Mouse (Mus musculus): ENCODE measurements around the gene Mta3. TPM values are rescaled to one million over a fixed set of nuclear protein-coding genes. Genes with fewer than 3 reads are reported as not detected.

Mta3 gene
- polyA plus RNA-seq, 2 experiments = 43.1 to 47.8 TPM

DNA sequence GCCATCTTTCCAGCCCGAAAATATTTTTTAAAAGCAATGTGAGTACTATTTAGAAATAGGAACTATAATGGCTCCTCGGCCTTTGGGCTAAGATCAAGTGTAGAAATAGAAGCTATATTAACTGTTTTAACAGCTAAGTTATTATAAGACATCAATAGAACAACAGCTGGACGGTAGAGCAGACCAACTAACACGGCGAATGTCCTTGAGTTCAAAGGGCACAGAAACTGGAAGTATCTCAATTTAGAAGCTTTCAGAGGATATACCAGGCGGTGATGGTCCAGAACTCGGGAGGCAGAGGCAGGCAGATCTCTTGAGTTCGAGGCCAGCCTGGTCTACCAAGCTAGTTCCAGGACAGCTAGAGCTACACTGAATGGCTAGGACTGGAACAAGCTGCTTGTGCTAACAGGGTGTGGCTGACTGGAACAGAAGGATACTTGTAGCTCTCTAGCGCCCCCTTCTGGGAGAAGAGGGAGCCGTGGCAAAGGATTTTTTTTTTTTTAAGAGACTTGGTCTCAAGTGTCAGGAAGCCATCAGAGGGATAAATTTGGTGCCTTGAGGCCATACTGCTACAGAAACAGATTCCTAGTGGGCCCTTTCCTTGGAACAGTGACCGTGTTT, 101.9 kb downstream of the Mta3 start:
- no peak overlapping the region for H3K27ac ChIP-seq (replicated peaks; ENCODE audit: low read depth, low read length)
- 70% methylated on average over 11 of the region's 11 CpGs for WGBS
- H3K9me3 ChIP-seq (ENCODE audit: control insufficient read depth, low read length) = no peaks in the 10 kb centered on the region
- ATAC-seq (ENCODE audit: low FRiP score, low read depth) (no peak), DNase-seq (ENCODE audit: low spot score) (peak; percentile 62)
- H3K4me1 ChIP-seq (ENCODE audit: control insufficient read depth, insufficient read depth, low read length) = no peaks in the 10 kb centered on the region
- no peak overlapping the region for H3K4me3 ChIP-seq (replicated peaks; ENCODE audit: low read length)
- H3K9ac ChIP-seq (ENCODE audit: low read depth, low read length, severe bottlenecking) = no peak overlapping the region
- H3K27me3 ChIP-seq (ENCODE audit: control insufficient read depth, insufficient read depth, low read length) = no peaks in the 10 kb centered on the region
- TF ChIP-seq POLR2A (IDR thresholded peaks at IDR 0.05; ENCODE audit: borderline replicate concordance, extremely low read depth, insufficient read depth, insufficient read length) = no peak
- H3K36me3 ChIP-seq (ENCODE audit: control insufficient read depth, insufficient read depth, low read length) = peaks cover 55% of the 10 kb centered on the region
- H3K4me2 ChIP-seq (replicated peaks; ENCODE audit: low read depth, low read length, severe bottlenecking) = no peak overlapping the region

DNA sequence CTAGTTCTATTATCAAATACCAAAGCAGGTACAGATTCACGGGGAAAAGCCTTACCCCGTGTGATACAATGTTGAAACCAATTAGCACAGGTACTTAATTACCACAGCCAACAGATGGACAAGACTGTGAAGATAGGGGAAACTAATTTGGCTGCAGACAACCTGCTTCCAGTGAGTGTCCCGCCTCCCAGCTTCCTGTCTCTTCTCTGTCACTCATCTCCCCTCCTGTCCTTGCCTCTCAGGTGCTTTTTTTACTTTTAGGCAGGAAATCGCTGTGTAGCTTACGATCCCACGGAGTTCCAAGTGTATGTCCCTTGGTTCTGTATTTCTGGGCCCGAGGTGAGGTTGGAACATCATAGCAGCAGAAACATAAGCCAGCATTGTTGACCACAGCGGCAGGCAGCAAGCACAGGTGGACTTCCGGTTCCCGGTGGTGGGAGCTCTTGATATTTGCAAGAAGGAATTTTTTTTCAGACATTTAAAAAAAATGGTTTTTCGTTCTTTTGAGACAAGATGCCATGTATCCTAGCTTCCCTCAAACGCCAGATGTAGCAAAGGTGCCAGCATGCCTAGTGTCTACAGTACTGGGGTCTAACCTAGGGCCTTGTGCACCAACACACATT, 102.6 kb downstream of the Mta3 start:
- DNase-seq (ENCODE audit: low spot score) (no peak), ATAC-seq (ENCODE audit: low FRiP score, low read depth) (no peak)
- WGBS = 83% methylated on average over 12 of the region's 12 CpGs
- H3K9ac ChIP-seq (ENCODE audit: low read depth, low read length, severe bottlenecking) = no peak overlapping the region
- H3K36me3 ChIP-seq (ENCODE audit: control insufficient read depth, insufficient read depth, low read length) = peaks cover 52% of the 10 kb centered on the region
- no peak for TF ChIP-seq POLR2A (IDR thresholded peaks at IDR 0.05; ENCODE audit: borderline replicate concordance, extremely low read depth, insufficient read depth, insufficient read length)
- H3K4me1 ChIP-seq (ENCODE audit: control insufficient read depth, insufficient read depth, low read length) = no peaks in the 10 kb centered on the region
- no peak overlapping the region for H3K4me2 ChIP-seq (replicated peaks; ENCODE audit: low read depth, low read length, severe bottlenecking)
- H3K4me3 ChIP-seq (replicated peaks; ENCODE audit: low read length) = no peak overlapping the region
- H3K27ac ChIP-seq (replicated peaks; ENCODE audit: low read depth, low read length) = no peak overlapping the region
- no peaks in the 10 kb centered on the region for H3K9me3 ChIP-seq (ENCODE audit: control insufficient read depth, low read length)
- H3K27me3 ChIP-seq (ENCODE audit: control insufficient read depth, insufficient read depth, low read length) = no peaks in the 10 kb centered on the region

DNA sequence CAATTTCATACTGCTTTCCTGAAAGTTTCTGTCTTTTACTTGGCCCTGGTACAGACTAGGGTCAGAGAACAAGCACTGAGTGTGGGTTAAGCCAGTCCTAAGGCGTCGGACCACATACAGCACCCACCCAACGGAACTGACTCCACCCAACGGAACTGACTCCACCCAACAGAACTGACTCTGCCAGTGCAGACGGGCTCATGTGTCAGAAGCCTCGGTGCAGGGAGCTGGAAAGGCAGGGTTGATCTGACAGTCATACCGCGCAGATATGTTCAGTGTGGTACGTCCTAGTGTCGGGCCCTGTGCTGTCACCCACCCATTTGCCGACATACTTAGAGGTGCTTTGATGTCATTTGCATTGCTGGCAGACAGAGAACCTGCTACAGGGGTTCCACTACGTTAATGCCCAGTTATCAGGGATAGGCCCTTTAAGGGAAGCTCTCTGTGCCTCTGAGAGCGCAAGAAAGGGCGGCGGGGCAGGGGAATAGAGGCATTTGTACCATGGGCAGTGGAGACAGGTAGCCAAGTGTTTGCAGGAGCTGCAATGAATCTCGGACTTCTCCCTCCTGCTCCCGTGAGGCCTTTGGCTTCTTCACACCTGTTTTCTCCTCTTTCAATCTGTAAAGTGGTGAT, 103.3 kb downstream of the Mta3 start:
- DNase-seq (ENCODE audit: low spot score) = no peak
- no peaks in the 10 kb centered on the region for H3K4me1 ChIP-seq (ENCODE audit: control insufficient read depth, insufficient read depth, low read length)
- H3K27ac ChIP-seq (replicated peaks; ENCODE audit: low read depth, low read length) = no peak overlapping the region
- no peak overlapping the region for H3K9ac ChIP-seq (ENCODE audit: low read depth, low read length, severe bottlenecking)
- TF ChIP-seq POLR2A (IDR thresholded peaks at IDR 0.05; ENCODE audit: borderline replicate concordance, extremely low read depth, insufficient read depth, insufficient read length) = no peak
- 88% methylated on average over 17 of the region's 17 CpGs for WGBS
- no peaks in the 10 kb centered on the region for H3K27me3 ChIP-seq (ENCODE audit: control insufficient read depth, insufficient read depth, low read length)
- peaks cover 50% of the 10 kb centered on the region for H3K36me3 ChIP-seq (ENCODE audit: control insufficient read depth, insufficient read depth, low read length)
- H3K4me3 ChIP-seq (replicated peaks; ENCODE audit: low read length) = no peak overlapping the region
- H3K9me3 ChIP-seq (ENCODE audit: control insufficient read depth, low read length) = no peaks in the 10 kb centered on the region
- H3K4me2 ChIP-seq (replicated peaks; ENCODE audit: low read depth, low read length, severe bottlenecking) = no peak overlapping the region
- no peak for ATAC-seq (ENCODE audit: low FRiP score, low read depth)

DNA sequence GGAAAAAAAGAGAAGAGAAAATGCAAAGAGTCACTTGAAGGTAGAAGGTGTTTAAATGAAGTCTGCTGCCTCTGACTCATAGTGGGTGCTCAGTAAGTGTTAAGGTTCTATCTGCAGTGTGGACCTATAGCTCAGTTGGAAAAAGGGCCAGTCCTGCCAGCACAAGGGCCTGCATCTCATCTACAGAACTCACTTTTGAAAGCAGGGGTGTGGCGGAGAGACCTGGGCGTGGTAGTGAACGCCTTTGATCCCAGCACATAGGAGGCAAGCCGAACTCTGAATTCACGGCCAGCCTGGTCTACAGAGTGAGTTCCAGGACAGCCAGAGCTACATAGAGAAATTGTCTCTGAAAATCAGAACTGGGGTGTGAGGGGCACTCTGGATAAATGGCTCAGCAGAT, 104.3 kb downstream of the Mta3 start:
- H3K4me3 ChIP-seq (replicated peaks; ENCODE audit: low read length) = no peak overlapping the region
- no peaks in the 10 kb centered on the region for H3K4me1 ChIP-seq (ENCODE audit: control insufficient read depth, insufficient read depth, low read length)
- no peaks in the 10 kb centered on the region for H3K27me3 ChIP-seq (ENCODE audit: control insufficient read depth, insufficient read depth, low read length)
- TF ChIP-seq POLR2A (IDR thresholded peaks at IDR 0.05; ENCODE audit: borderline replicate concordance, extremely low read depth, insufficient read depth, insufficient read length) = no peak
- peaks cover 45% of the 10 kb centered on the region for H3K36me3 ChIP-seq (ENCODE audit: control insufficient read depth, insufficient read depth, low read length)
- no peak for DNase-seq (ENCODE audit: low spot score)
- H3K9me3 ChIP-seq (ENCODE audit: control insufficient read depth, low read length) = no peaks in the 10 kb centered on the region
- no peak overlapping the region for H3K4me2 ChIP-seq (replicated peaks; ENCODE audit: low read depth, low read length, severe bottlenecking)
- H3K27ac ChIP-seq (replicated peaks; ENCODE audit: low read depth, low read length) = no peak overlapping the region
- no peak for ATAC-seq (ENCODE audit: low FRiP score, low read depth)
- WGBS = 89% methylated on average over 5 of the region's 5 CpGs
- no peak overlapping the region for H3K9ac ChIP-seq (ENCODE audit: low read depth, low read length, severe bottlenecking)

DNA sequence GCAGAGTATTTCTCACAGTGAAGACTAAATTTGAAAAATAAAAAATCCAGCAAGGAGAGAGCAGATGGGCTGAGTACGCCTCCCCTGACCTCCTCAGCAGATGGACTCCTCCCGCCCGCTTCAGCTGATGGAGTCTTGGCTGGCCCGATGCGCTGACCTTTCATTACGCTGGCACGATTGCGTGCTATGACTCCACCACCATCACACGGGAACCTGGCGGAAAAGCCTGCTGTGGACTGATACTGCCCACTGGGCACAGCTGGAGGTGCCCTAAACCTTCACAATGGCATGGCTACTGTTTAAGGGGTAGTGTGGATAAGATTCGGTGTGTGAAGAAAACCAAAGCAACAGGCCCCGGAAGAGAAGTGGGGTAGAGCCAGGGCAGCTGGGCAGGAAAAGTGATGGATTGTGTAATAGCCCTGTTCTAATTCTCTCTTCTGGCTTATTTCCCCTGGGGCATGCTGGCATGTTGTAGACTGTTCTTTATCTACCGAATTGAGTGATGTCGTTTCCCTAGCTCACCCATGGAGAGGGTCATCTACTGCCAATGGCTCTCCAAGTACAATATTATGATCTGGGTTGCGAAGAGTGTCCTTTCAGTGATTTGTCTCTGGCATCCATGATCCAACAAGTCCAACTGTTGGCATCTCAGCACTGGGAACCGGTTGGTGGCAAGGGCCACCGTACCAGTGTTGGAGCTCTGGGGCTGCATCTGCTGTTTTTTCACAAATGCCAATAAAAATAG, 106.4 kb downstream of the Mta3 start:
- WGBS = 92% methylated on average over 17 of the region's 17 CpGs
- Histone ChIP-seq H3K4me1 (ENCODE audit: control insufficient read depth, insufficient read depth, low read length) (no peaks in the 10 kb centered on the region), H3K9me3 (ENCODE audit: control insufficient read depth, low read length) (no peaks in the 10 kb centered on the region), H3K4me2 (replicated peaks; ENCODE audit: low read depth, low read length, severe bottlenecking) (no peak overlapping the region), H3K27ac (replicated peaks; ENCODE audit: low read depth, low read length) (no peak overlapping the region), H3K4me3 (replicated peaks; ENCODE audit: low read length) (no peak overlapping the region), H3K27me3 (ENCODE audit: control insufficient read depth, insufficient read depth, low read length) (no peaks in the 10 kb centered on the region), H3K9ac (ENCODE audit: low read depth, low read length, severe bottlenecking) (no peak overlapping the region), H3K36me3 (ENCODE audit: control insufficient read depth, insufficient read depth, low read length) (peaks cover 31% of the 10 kb centered on the region)
- DNase-seq (ENCODE audit: low spot score) (no peak), ATAC-seq (ENCODE audit: low FRiP score, low read depth) (no peak)
- TF ChIP-seq POLR2A (IDR thresholded peaks at IDR 0.05; ENCODE audit: borderline replicate concordance, extremely low read depth, insufficient read depth, insufficient read length) = no peak

All from limb, embryonic 14.5 days (tissue).